Mouse (Mus musculus) left cerebral cortex, postnatal 25 days (tissue): ENCODE data around the gene Gm2663. TPM values are rescaled to one million over a fixed set of nuclear protein-coding genes. Genes with fewer than 3 reads are reported as not detected.
"Not testable (repeated sequence)": the region's sequence is repeated elsewhere in the genome, so short reads cannot be mapped to it uniquely, and the experiment has no call there.

Source experiments
- DNase-seq, 2 experiments: peaks; one replicate each; pipeline ENCODE4 v3.0.0; 2022; ENCODE audit warnings: low spot score in 2 of 2, mixed read lengths in 1 of 2
- intact Hi-C: fragments of 180-260 bp; cut with DNase I; formaldehyde crosslinking; loops from one replicate; pipeline ENCODE4 v1.15.1; 2025
- total RNA-seq, 2 experiments: library from RNA; stranded (reverse); gene quantifications; 2 replicates each; pipeline ENCODE4 v1.2.3; 2021

The Gm2663 gene
- not detected for total RNA-seq

GRCm38 (mm10) chr6:40999379-40999778, at the start of gene Gm2663:
Gm2663 (minus strand) TSS chr6:40999479.
- DNase-seq, intact Hi-C loops: not testable (repeated sequence)

- peak in 1 of 2 experiments; percentile 80 for DNase-seq
- intact Hi-C loops: no loop called here
These were observed 49.3 kb upstream of the Gm2663 start for GRCm38 (mm10) chr6:41048602-41049001.

GRCm38 (mm10) chr6:41047961-41048360, 48.7 kb upstream of the Gm2663 start:
- intact Hi-C loops: no loop called here
- no peak for DNase-seq

GRCm38 (mm10) chr6:41047202-41047601, 47.9 kb upstream of the Gm2663 start:
- no peak for DNase-seq
- intact Hi-C loops: no loop called here

GRCm38 (mm10) chr6:41046553-41046952, 47.3 kb upstream of the Gm2663 start:
- no peak for DNase-seq
- intact Hi-C loops: no loop called here

- no peak for DNase-seq
- intact Hi-C loops: no loop called here
These were observed 45.5 kb upstream of the Gm2663 start for GRCm38 (mm10) chr6:41044753-41045152.

GRCm38 (mm10) chr6:41044314-41044713, 45.0 kb upstream of the Gm2663 start:
- DNase-seq: no peak
- intact Hi-C loops: no loop called here

- intact Hi-C loops: no loop called here
- DNase-seq: no peak
These were observed 36.1 kb upstream of the Gm2663 start, which contains the start of gene 2210010C04Rik for GRCm38 (mm10) chr6:41035409-41035808. 2210010C04Rik (minus strand) TSS chr6:41035509.

GRCm38 (mm10) chr6:41032802-41033201, 33.5 kb upstream of the Gm2663 start:
- intact Hi-C loops: no loop called here
- peak in 1 of 2 experiments; percentile 38 for DNase-seq

- DNase-seq: peak in 1 of 2 experiments; percentile 72
- intact Hi-C loops: no loop called here
These were observed 33.0 kb upstream of the Gm2663 start for GRCm38 (mm10) chr6:41032231-41032630.

- intact Hi-C loops: no loop called here
These were observed 31.5 kb upstream of the Gm2663 start for GRCm38 (mm10) chr6:41030821-41031220.

GRCm38 (mm10) chr6:41027053-41027452, 27.8 kb upstream of the Gm2663 start:
- intact Hi-C loops: no loop called here
- DNase-seq: no peak

More at GRCm38 (mm10) chr6:41030821-41031220, 31.5 kb upstream of the Gm2663 start:
- DNase-seq: no peak

- intact Hi-C loops: no loop called here
- DNase-seq: peak in 1 of 2 experiments; percentile 16
These were observed 26.8 kb upstream of the Gm2663 start for GRCm38 (mm10) chr6:41025873-41026650.

GRCm38 (mm10) chr6:41019140-41019539, 19.9 kb upstream of the Gm2663 start:
- intact Hi-C loops: no loop called here
- no peak for DNase-seq

GRCm38 (mm10) chr6:41018629-41019028, 19.4 kb upstream of the Gm2663 start:
- intact Hi-C loops: no loop called here
- DNase-seq: no peak

GRCm38 (mm10) chr6:41015065-41015464, 15.8 kb upstream of the Gm2663 start:
- peak in 1 of 2 experiments; percentile 52 for DNase-seq
- intact Hi-C loops: no loop called here

GRCm38 (mm10) chr6:40964454-40964853, 34.8 kb downstream of the Gm2663 start, which contains the start of gene 1810009J06Rik:
1810009J06Rik (plus strand) TSS chr6:40964754.
- DNase-seq, intact Hi-C loops: not testable (repeated sequence)

- no peak for DNase-seq
- intact Hi-C loops: no loop called here
These were observed 45.6 kb downstream of the Gm2663 start for GRCm38 (mm10) chr6:40953716-40954115.

- intact Hi-C loops: no loop called here
- no peak for DNase-seq
These were observed 47.5 kb downstream of the Gm2663 start, which contains the start of gene Gm4744 for GRCm38 (mm10) chr6:40951770-40952169. Gm4744 (minus strand) TSS chr6:40951870.
